Mouse (Mus musculus) intestine, embryonic 14.5 days (tissue): ENCODE data around the gene Cox8b. TPM values are rescaled to one million over a fixed set of nuclear protein-coding genes. Genes with fewer than 3 reads are reported as not detected.

Experiments
- ATAC-seq: fragments of 200-750 bp; cut with Nextera tagmentation; replicated peaks from 2 replicates; pipeline ENCODE4 v1.8.0; 2017; ENCODE audit warnings: low read depth, moderate number of reproducible peaks, moderate TSS enrichment, moderate library complexity; ENCODE audit not compliant: low FRiP score, low TSS enrichment
- DNase-seq: peaks from one replicate; pipeline ENCODE4 v3.0.0-alpha.2; 2018; ENCODE audit warnings: low spot score
- H3K27ac ChIP-seq: fragments of 300-500 bp; sonication (generic); 2 replicates; pipeline ENCODE4 v1.5.1; 2014; ENCODE audit warnings: low read depth, mild to moderate bottlenecking, control low read depth
- H3K27me3 ChIP-seq: fragments of 300-500 bp; sonication (generic); replicated peaks from 2 replicates; pipeline ENCODE4 v1.6.1; 2014; ENCODE audit warnings: low read length, control low read depth; ENCODE audit not compliant: control insufficient read depth, insufficient read depth
- H3K36me3 ChIP-seq: fragments of 300-500 bp; sonication (generic); 2 replicates; pipeline ENCODE4 v1.6.1; 2014; ENCODE audit warnings: low read length, control low read depth; ENCODE audit not compliant: control insufficient read depth, insufficient read depth
- H3K4me1 ChIP-seq: fragments of 300-500 bp; sonication (generic); replicated peaks from 2 replicates; pipeline ENCODE4 v1.6.1; 2014; ENCODE audit warnings: low read length, control low read depth, mixed read lengths; ENCODE audit not compliant: control insufficient read depth, insufficient read depth
- H3K4me2 ChIP-seq: fragments of 300-500 bp; sonication (generic); 2 replicates; pipeline ENCODE4 v1.6.1; 2014; ENCODE audit warnings: low read length
- H3K4me3 ChIP-seq: fragments of 300-500 bp; sonication (generic); 2 replicates; pipeline ENCODE4 v1.5.1; 2014; ENCODE audit warnings: low read depth, low read length, control low read depth, mixed read lengths
- H3K9ac ChIP-seq: fragments of 300-500 bp; sonication (generic); 2 replicates; pipeline ENCODE4 v1.6.1; 2014; ENCODE audit warnings: mild to moderate bottlenecking, low read length
- H3K9me3 ChIP-seq: fragments of 300-500 bp; sonication (generic); 2 replicates; pipeline ENCODE4 v1.6.1; 2016; ENCODE audit warnings: low read length, control low read depth; ENCODE audit not compliant: control insufficient read depth
- WGBS: fragments of 180-500 bp; shearing (Covaris S2); extraction: QIAGEN DNeasy Blood & Tissue Kit; methylation state at CpG from one replicate; pipeline ENCODE4 v1.1.7; 2014; 5-methylcytosine and 5-hydroxymethylcytosine counted together
- polyA plus RNA-seq: library from polyadenylated mRNA; unstranded; fragments of >200 nt; fragmentation: Nextera tagmentation; extraction: Ambion mirVana; gene quantifications from 2 replicates; pipeline ENCODE4 v1.2.1, GENCODE M21; 2014

Cox8b gene
- polyA plus RNA-seq, 1 experiment from 2014 or later, result 0.62 TPM

GRCm38 (mm10) chr7:140855181-140855580 lies 45.1 kb downstream of the Cox8b start:
- Histone ChIP-seq H3K4me1 (peaks cover 20% of the 10 kb centered on the region), H3K36me3 (peaks cover 48% of the 10 kb centered on the region), H3K9me3 (no peaks in the 10 kb centered on the region), H3K27ac (no peak overlapping the region), H3K9ac (peak overlapping the region; percentile 89), H3K4me3 (peak overlapping the region; percentile 75), H3K4me2 (peak overlapping the region; percentile 99), H3K27me3 (no peaks in the 10 kb centered on the region)
- DNase-seq, result no peak
- no peak for ATAC-seq
- 73% methylated on average over 9 of the region's 9 CpGs for WGBS

DNA sequence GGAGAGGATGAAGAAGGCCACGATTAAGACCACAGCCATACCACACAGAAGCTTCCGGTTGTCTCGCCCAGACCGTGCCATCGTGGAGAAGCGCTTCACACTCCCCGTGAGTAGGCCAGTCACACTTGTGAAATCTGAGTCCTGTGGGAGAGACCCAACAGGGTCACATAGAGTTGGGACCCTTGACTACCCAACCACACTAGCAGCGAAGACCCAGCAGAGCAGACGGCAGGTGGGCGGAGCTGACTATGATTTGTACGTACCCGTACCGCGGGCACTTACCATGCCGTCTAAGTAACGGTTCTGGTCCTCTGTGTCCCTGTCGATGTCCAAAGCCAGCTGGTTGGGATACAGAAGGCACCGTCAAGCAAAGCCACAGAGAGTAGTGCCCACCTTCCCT lies 45.8 kb downstream of the Cox8b start:
- DNase-seq, result no peak
- Histone ChIP-seq H3K9me3 (no peaks in the 10 kb centered on the region), H3K4me3 (no peak overlapping the region), H3K36me3 (peaks cover 41% of the 10 kb centered on the region), H3K9ac (no peak overlapping the region), H3K27me3 (no peaks in the 10 kb centered on the region), H3K4me1 (peaks cover 20% of the 10 kb centered on the region), H3K4me2 (no peak overlapping the region), H3K27ac (no peak overlapping the region)
- ATAC-seq, result no peak
- WGBS, result 91% methylated on average over 18 of the region's 18 CpGs

DNA sequence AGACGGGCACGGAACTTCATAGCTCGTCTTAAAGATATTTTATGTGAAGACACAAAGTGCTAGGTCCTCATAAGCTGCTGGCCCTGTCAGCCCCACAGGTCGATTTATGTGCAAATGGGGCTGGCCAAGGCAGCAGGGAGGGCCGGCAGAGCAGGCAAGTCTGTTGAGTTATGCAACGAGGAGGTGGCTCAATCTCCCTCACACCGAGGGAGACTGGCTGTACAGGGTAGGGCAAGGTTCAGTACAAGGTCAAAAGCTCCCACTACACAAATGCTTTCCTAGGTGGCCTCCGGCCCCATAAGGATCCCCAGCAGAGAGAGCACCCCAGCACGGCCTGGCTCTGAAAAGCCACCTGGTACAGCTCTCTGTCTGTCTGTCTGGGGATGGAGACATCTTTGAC lies 46.9 kb downstream of the Cox8b start:
- Histone ChIP-seq H3K9ac (no peak overlapping the region), H3K27me3 (no peaks in the 10 kb centered on the region), H3K9me3 (no peaks in the 10 kb centered on the region), H3K4me3 (no peak overlapping the region), H3K4me2 (no peak overlapping the region), H3K4me1 (peaks cover 17% of the 10 kb centered on the region), H3K36me3 (peaks cover 34% of the 10 kb centered on the region), H3K27ac (no peak overlapping the region)
- WGBS, result 85% methylated on average over 9 of the region's 9 CpGs
- ATAC-seq, result no peak
- DNase-seq, result no peak

DNA sequence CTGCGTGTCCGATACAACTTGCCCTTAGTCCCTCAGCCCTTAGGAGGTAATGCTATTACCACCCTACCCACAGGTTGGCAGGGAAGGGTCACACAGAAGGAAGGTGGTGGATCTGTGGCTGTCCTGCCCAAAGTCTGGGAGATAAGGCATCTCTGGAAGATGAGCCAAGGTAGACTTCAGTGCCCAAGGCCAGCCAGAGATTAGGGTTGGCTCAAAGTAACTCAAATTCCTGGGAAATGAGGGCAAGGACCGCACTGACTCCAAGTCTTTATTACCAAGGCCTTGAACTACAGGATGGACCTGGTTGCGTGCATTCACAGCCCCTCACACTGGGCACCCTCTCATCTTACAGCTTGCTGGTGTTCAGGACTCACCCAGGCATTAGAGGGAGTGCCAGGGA lies 48.3 kb downstream of the Cox8b start:
- H3K4me3 ChIP-seq, result no peak overlapping the region
- WGBS, result 98% methylated on average over 4 of the region's 4 CpGs
- ATAC-seq, result no peak

More for the DNA sequence above, 48.3 kb downstream of the Cox8b start:
- Histone ChIP-seq H3K9me3 (no peaks in the 10 kb centered on the region), H3K27me3 (no peaks in the 10 kb centered on the region), H3K4me1 (peaks cover 10% of the 10 kb centered on the region), H3K27ac (no peak overlapping the region), H3K36me3 (peaks cover 34% of the 10 kb centered on the region), H3K4me2 (no peak overlapping the region), H3K9ac (no peak overlapping the region)
- no peak for DNase-seq

Other genes starting within 250 kb of the Cox8b start
- not detected in 2 replicates for gene Olfr539, start 240.5 kb downstream of the Cox8b start, polyA plus RNA-seq
- not detected in 2 replicates for gene Olfr45, start 218.5 kb downstream of the Cox8b start, polyA plus RNA-seq
- not detected in 2 replicates for gene Olfr541, start 203.2 kb downstream of the Cox8b start, polyA plus RNA-seq
- not detected in 2 replicates for gene Cyp2e1, start 136.7 kb downstream of the Cox8b start, polyA plus RNA-seq
- 0.30 and 0.45 TPM in 2 replicates for gene Syce1, start 112.6 kb downstream of the Cox8b start, polyA plus RNA-seq
- gene Zfp941, start 78.3 kb downstream of the Cox8b start, polyA plus RNA-seq, result 2.8 and 3.0 TPM in 2 replicates
- 1.3 and 3.2 TPM in 2 replicates for gene Urah, start 65.4 kb downstream of the Cox8b start, polyA plus RNA-seq
- not detected in 2 replicates for gene Scgb1c1, start 54.9 kb downstream of the Cox8b start, polyA plus RNA-seq
- gene Odf3, start 52.6 kb downstream of the Cox8b start, polyA plus RNA-seq, result not detected in 2 replicates
- not detected in 2 replicates for gene Gm45785, start 44.1 kb downstream of the Cox8b start, polyA plus RNA-seq
- gene Ric8a, start 43.5 kb downstream of the Cox8b start, polyA plus RNA-seq, result 64.9 and 82.6 TPM in 2 replicates
- 42.3 and 43.7 TPM in 2 replicates for gene Bet1l, start 42.9 kb downstream of the Cox8b start, polyA plus RNA-seq
- 151 and 154 TPM in 2 replicates for gene Psmd13, start 18.5 kb downstream of the Cox8b start, polyA plus RNA-seq
- gene Sirt3, start 18.1 kb downstream of the Cox8b start, polyA plus RNA-seq, result 24.7 and 25.3 TPM in 2 replicates
- 12.5 and 18.4 TPM in 2 replicates for gene Nlrp6, start 20.5 kb upstream of the Cox8b start, polyA plus RNA-seq
- gene Pgghg, start 40.9 kb upstream of the Cox8b start, polyA plus RNA-seq, result 26.9 and 29.2 TPM in 2 replicates
- gene Ifitm5, start 49.8 kb upstream of the Cox8b start, polyA plus RNA-seq, result 0.94 and 2.3 TPM in 2 replicates
- gene Gm45717, start 55.5 kb upstream of the Cox8b start, polyA plus RNA-seq, result 0.81 TPM in 1 of 2 replicates, not detected in the other
- 1,598 and 1,676 TPM in 2 replicates for gene Ifitm2, start 55.5 kb upstream of the Cox8b start, polyA plus RNA-seq
- 198 and 221 TPM in 2 replicates for gene Ifitm1, start 66.8 kb upstream of the Cox8b start, polyA plus RNA-seq
- gene Ifitm3, start 110.3 kb upstream of the Cox8b start, polyA plus RNA-seq, result 295 and 303 TPM in 2 replicates
- gene Ifitm6, start 117.5 kb upstream of the Cox8b start, polyA plus RNA-seq, result 0.78 and 1.2 TPM in 2 replicates
- gene Gm17387, start 128.7 kb upstream of the Cox8b start, polyA plus RNA-seq, result not detected in 2 replicates
- gene B4galnt4, start 160.7 kb upstream of the Cox8b start, polyA plus RNA-seq, result 9.2 and 13.6 TPM in 2 replicates
- gene Pkp3, start 177.8 kb upstream of the Cox8b start, polyA plus RNA-seq, result 11.6 and 14.7 TPM in 2 replicates
- 10.6 and 11.2 TPM in 2 replicates for gene Sigirr, start 200.1 kb upstream of the Cox8b start, polyA plus RNA-seq
- gene Ano9, start 217.4 kb upstream of the Cox8b start, polyA plus RNA-seq, result 18.5 and 20.3 TPM in 2 replicates
- 62.6 and 63.9 TPM in 2 replicates for gene Ptdss2, start 221.9 kb upstream of the Cox8b start, polyA plus RNA-seq